Mouse (Mus musculus) stomach, postnatal 0 days (tissue): ENCODE measurements at regions not wholly inside any gene's neighbourhood (a gene's known extent, or its start where the extent isn't known, plus 50 kb on each side); places are given as distances from the start of the nearest gene placed in this dataset.

Source experiments
- CTCF ChIP-seq: IDR thresholded peaks from 2 replicates; pipeline ENCODE4 v1.5.1; 2016; ENCODE audit warnings: antibody characterized with exemption, low read depth, mild to moderate bottlenecking, moderate library complexity
- EP300 ChIP-seq: optimal IDR thresholded peaks from 2 replicates; pipeline ENCODE3; 2016; ENCODE audit warnings: antibody characterized with exemption

- TF ChIP-seq CTCF (no peak), EP300 (no peak)
Observed at GRCm38 (mm10) chr13:39282272-39282671, 321.6 kb upstream of the Slc35b3 start.
